Mouse (Mus musculus): ENCODE data around the gene Unc93b1. TPM values are rescaled to one million over a fixed set of nuclear protein-coding genes. Genes with fewer than 3 reads are reported as not detected.
A peak's percentile ranks its signal among the peaks of the same experiment; 100 is the strongest.

Gene Unc93b1
- polyA plus RNA-seq, 1 experiment from 2014 or later: 14.3 TPM

- no peaks in the 10 kb centered on the region for H3K27me3 ChIP-seq (replicated peaks)
- H3K4me3 ChIP-seq: no peak overlapping the region
- H3K36me3 ChIP-seq: no peaks in the 10 kb centered on the region
- no peak for ATAC-seq
- no peak overlapping the region for H3K27ac ChIP-seq
- no peaks in the 10 kb centered on the region for H3K9me3 ChIP-seq (replicated peaks)
- H3K9ac ChIP-seq: 0 out of 2 replicates have a peak overlapping the region, but pooled peaks have one; percentile 12
- no peak overlapping the region for H3K4me2 ChIP-seq
- 74% methylated on average over 11 of the region's 11 CpGs for WGBS (ENCODE audit: insufficient replicate concordance)
- peaks cover 25% of the 10 kb centered on the region for H3K4me1 ChIP-seq
These were observed 18.3 kb upstream of the Unc93b1 start for GRCm38 (mm10) chr19:3916727-3917126.

GRCm38 (mm10) chr19:3919928-3920327, 15.1 kb upstream of the Unc93b1 start:
- Histone ChIP-seq H3K4me1 (peaks cover 22% of the 10 kb centered on the region), H3K36me3 (no peaks in the 10 kb centered on the region), H3K27ac (no peak overlapping the region), H3K9ac (no peak overlapping the region), H3K4me2 (no peak overlapping the region), H3K4me3 (no peak overlapping the region), H3K27me3 (replicated peaks) (no peaks in the 10 kb centered on the region), H3K9me3 (replicated peaks) (no peaks in the 10 kb centered on the region)
- no peak for ATAC-seq

GRCm38 (mm10) chr19:3922661-3923371, 12.2 kb upstream of the Unc93b1 start:
- Histone ChIP-seq H3K4me1 (peaks cover 29% of the 10 kb centered on the region), H3K27me3 (replicated peaks) (no peaks in the 10 kb centered on the region; the same call in 1 of the 2 replicates), H3K9ac (no peak overlapping the region), H3K27ac (no peak overlapping the region), H3K36me3 (no peaks in the 10 kb centered on the region), H3K4me3 (no peak overlapping the region), H3K9me3 (replicated peaks) (no peaks in the 10 kb centered on the region), H3K4me2 (no peak overlapping the region)
- no peak for ATAC-seq
- 42% methylated on average over 10 of the region's 10 CpGs for WGBS (ENCODE audit: insufficient replicate concordance)

- H3K4me3 ChIP-seq: no peak overlapping the region
- H3K27ac ChIP-seq: no peak overlapping the region
- no peaks in the 10 kb centered on the region; the same call in 1 of the 2 replicates for H3K27me3 ChIP-seq (replicated peaks)
- no peak overlapping the region for H3K4me2 ChIP-seq
- no peaks in the 10 kb centered on the region for H3K36me3 ChIP-seq
- peaks cover 29% of the 10 kb centered on the region for H3K4me1 ChIP-seq
- 54% methylated on average over 13 of the region's 13 CpGs for WGBS (ENCODE audit: insufficient replicate concordance)
- no peaks in the 10 kb centered on the region for H3K9me3 ChIP-seq (replicated peaks)
- no peak for ATAC-seq
- no peak overlapping the region for H3K9ac ChIP-seq
These were observed 11.4 kb upstream of the Unc93b1 start for GRCm38 (mm10) chr19:3923586-3923985.

- Histone ChIP-seq H3K4me2 (no peak overlapping the region), H3K9ac (no peak overlapping the region), H3K4me3 (no peak overlapping the region), H3K4me1 (peaks cover 33% of the 10 kb centered on the region), H3K27me3 (replicated peaks) (no peaks in the 10 kb centered on the region; the same call in 1 of the 2 replicates), H3K9me3 (replicated peaks) (no peaks in the 10 kb centered on the region), H3K27ac (no peak overlapping the region; the same call in 1 of the 2 replicates), H3K36me3 (no peaks in the 10 kb centered on the region)
- no peak for ATAC-seq
- 76% methylated on average over 8 of the region's 8 CpGs for WGBS (ENCODE audit: insufficient replicate concordance)
These were observed 10.8 kb upstream of the Unc93b1 start for GRCm38 (mm10) chr19:3924190-3924589.

GRCm38 (mm10) chr19:3924868-3925267, 10.1 kb upstream of the Unc93b1 start:
- Histone ChIP-seq H3K4me1 (peaks cover 39% of the 10 kb centered on the region), H3K9me3 (replicated peaks) (no peaks in the 10 kb centered on the region), H3K27ac (no peak overlapping the region), H3K9ac (no peak overlapping the region), H3K4me3 (no peak overlapping the region), H3K27me3 (replicated peaks) (peaks cover 5% of the 10 kb centered on the region; the same call in 1 of the 2 replicates), H3K36me3 (no peaks in the 10 kb centered on the region), H3K4me2 (no peak overlapping the region)
- WGBS (ENCODE audit: insufficient replicate concordance): 66% methylated on average over 7 of the region's 7 CpGs
- no peak for ATAC-seq

- H3K9me3 ChIP-seq (replicated peaks): no peaks in the 10 kb centered on the region
- no peak for ATAC-seq
- no peak overlapping the region for H3K4me3 ChIP-seq
- H3K4me2 ChIP-seq: no peak overlapping the region
- H3K36me3 ChIP-seq: no peaks in the 10 kb centered on the region
- H3K4me1 ChIP-seq: peaks cover 49% of the 10 kb centered on the region
- H3K27me3 ChIP-seq (replicated peaks): peaks cover 5% of the 10 kb centered on the region; the same call in 1 of the 2 replicates
- H3K9ac ChIP-seq: no peak overlapping the region
- 76% methylated on average over 6 of the region's 6 CpGs for WGBS (ENCODE audit: insufficient replicate concordance)
- no peak overlapping the region for H3K27ac ChIP-seq
These were observed 9.1 kb upstream of the Unc93b1 start for GRCm38 (mm10) chr19:3925859-3926258.

- no peak for ATAC-seq
- H3K4me2 ChIP-seq: no peak overlapping the region
- no peak overlapping the region for H3K4me3 ChIP-seq
- H3K9me3 ChIP-seq (replicated peaks): no peaks in the 10 kb centered on the region
- no peak overlapping the region for H3K9ac ChIP-seq
- H3K27me3 ChIP-seq (replicated peaks): peaks cover 5% of the 10 kb centered on the region; the same call in 1 of the 2 replicates
- 52% methylated on average over 3 of the region's 3 CpGs for WGBS (ENCODE audit: insufficient replicate concordance)
- H3K36me3 ChIP-seq: no peaks in the 10 kb centered on the region
- peaks cover 49% of the 10 kb centered on the region for H3K4me1 ChIP-seq
- H3K27ac ChIP-seq: no peak overlapping the region
These were observed 8.7 kb upstream of the Unc93b1 start for GRCm38 (mm10) chr19:3926279-3926678.

GRCm38 (mm10) chr19:3926685-3927084, 8.3 kb upstream of the Unc93b1 start:
- Histone ChIP-seq H3K9me3 (replicated peaks) (no peaks in the 10 kb centered on the region), H3K4me3 (no peak overlapping the region), H3K4me2 (no peak overlapping the region), H3K9ac (no peak overlapping the region), H3K36me3 (no peaks in the 10 kb centered on the region), H3K27ac (no peak overlapping the region), H3K27me3 (replicated peaks) (peaks cover 5% of the 10 kb centered on the region; the same call in 1 of the 2 replicates), H3K4me1 (peaks cover 49% of the 10 kb centered on the region)
- ATAC-seq: no peak
- WGBS (ENCODE audit: insufficient replicate concordance): 62% methylated on average over 6 of the region's 6 CpGs

GRCm38 (mm10) chr19:3927989-3928388, 7.0 kb upstream of the Unc93b1 start:
- peaks cover 46% of the 10 kb centered on the region for H3K4me1 ChIP-seq
- no peak overlapping the region for H3K4me3 ChIP-seq
- peaks cover 5% of the 10 kb centered on the region; the same call in 1 of the 2 replicates for H3K27me3 ChIP-seq (replicated peaks)
- H3K27ac ChIP-seq: no peak overlapping the region
- no peak overlapping the region for H3K4me2 ChIP-seq
- ATAC-seq: no peak
- WGBS (ENCODE audit: insufficient replicate concordance): 63% methylated on average over 4 of the region's 4 CpGs
- H3K9ac ChIP-seq: no peak overlapping the region
- no peaks in the 10 kb centered on the region for H3K9me3 ChIP-seq (replicated peaks)
- no peaks in the 10 kb centered on the region for H3K36me3 ChIP-seq

GRCm38 (mm10) chr19:3928779-3929178, 6.2 kb upstream of the Unc93b1 start:
- ATAC-seq: no peak
- WGBS (ENCODE audit: insufficient replicate concordance): 60% methylated on average over 4 of the region's 4 CpGs
- H3K4me1 ChIP-seq: peaks cover 39% of the 10 kb centered on the region
- no peak overlapping the region for H3K4me2 ChIP-seq
- no peaks in the 10 kb centered on the region for H3K36me3 ChIP-seq
- H3K9me3 ChIP-seq (replicated peaks): no peaks in the 10 kb centered on the region
- no peak overlapping the region for H3K4me3 ChIP-seq
- peak overlapping the region; percentile 45; the same call in 1 of the 2 replicates for H3K27ac ChIP-seq
- no peak overlapping the region for H3K9ac ChIP-seq
- peaks cover 8% of the 10 kb centered on the region; the same call in 1 of the 2 replicates for H3K27me3 ChIP-seq (replicated peaks)

- WGBS (ENCODE audit: insufficient replicate concordance): 35% methylated on average over 12 of the region's 12 CpGs
- peaks cover 14% of the 10 kb centered on the region; the same call in 1 of the 2 replicates for H3K27me3 ChIP-seq (replicated peaks)
- H3K4me3 ChIP-seq: no peak within 1 kb of the TSS
- no peaks in the 10 kb centered on the region for H3K36me3 ChIP-seq
- peak within 1 kb of the TSS; percentile 45; the same call in 1 of the 2 replicates for H3K27ac ChIP-seq
- no peaks in the 10 kb centered on the region for H3K9me3 ChIP-seq (replicated peaks)
- H3K4me1 ChIP-seq: peaks cover 33% of the 10 kb centered on the region
- no peak within 1 kb of the TSS for H3K9ac ChIP-seq
- no peak within 1 kb of the TSS for H3K4me2 ChIP-seq
- ATAC-seq: peak; percentile 42; the same call in 1 of the 2 replicates
These were observed 5.6 kb upstream of the Unc93b1 start, which contains the start of gene Aldh3b1 for GRCm38 (mm10) chr19:3929211-3929941. Gene Aldh3b1, minus strand, starts transcription at chr19:3929808.
